Mouse (Mus musculus): ENCODE results near the gene Zfp574.

DNA sequence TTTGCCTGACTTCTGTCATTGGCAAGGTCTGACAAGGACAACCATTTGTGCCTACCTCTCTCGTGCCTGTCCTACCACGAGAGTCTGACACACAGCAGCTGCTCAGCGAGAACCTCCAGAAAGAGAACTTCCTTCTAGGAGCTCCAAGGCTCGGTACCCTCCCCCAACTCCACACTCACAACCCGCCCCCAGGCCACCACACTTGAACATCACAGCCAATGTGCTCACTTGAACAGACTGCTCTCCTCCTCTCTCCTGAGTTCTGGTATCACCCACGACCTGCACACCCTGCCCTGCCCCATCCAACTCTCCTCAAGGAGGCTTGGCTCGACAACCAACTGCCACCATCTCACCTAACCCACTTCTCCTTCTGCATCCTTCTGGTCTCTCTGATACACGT is 8.5 kb upstream of the Zfp574 start:
- TF ChIP-seq POLR2A (IDR thresholded peaks at IDR 0.05; ENCODE audit: borderline replicate concordance, low read depth, low read length) (no peak), CTCF (IDR thresholded peaks at IDR 0.05; ENCODE audit: low read depth, low read length) (no peak)

Data from bone marrow macrophage, adult 2 months (primary cell).